Mouse (Mus musculus): ENCODE results near the gene March10.

- no peak for TF ChIP-seq POLR2A (IDR thresholded peaks at IDR 0.05; ENCODE audit: control insufficient read depth, low read depth, low read length)
- TF ChIP-seq CTCF (IDR thresholded peaks at IDR 0.05; ENCODE audit: control insufficient read depth, insufficient read depth, insufficient replicate concordance, low read depth, low read length), result no peak
Measured at GRCm38 (mm10) chr11:105374526-105375175, 81.9 kb downstream of the March10 start.

All from testis, adult 2 months (tissue).